Mouse (Mus musculus) myocyte (in vitro differentiated cells): ENCODE data around the gene Tmbim4.

Experiments
- CEBPB ChIP-seq: IDR thresholded peaks from 2 replicates; pipeline ENCODE4 v1.6.1; 2011; ENCODE audit warnings: mild to moderate bottlenecking, moderate library complexity; ENCODE audit not compliant: poor library complexity, insufficient read depth, severe bottlenecking
- E2F4 ChIP-seq: IDR thresholded peaks from one replicate; pipeline ENCODE4 v1.6.1; 2011; ENCODE audit warnings: mild to moderate bottlenecking, control low read depth, moderate library complexity; ENCODE audit not compliant: insufficient read depth
- MAX ChIP-seq: IDR thresholded peaks from one replicate; pipeline ENCODE4 v1.6.1; 2011; ENCODE audit warnings: low read depth, mild to moderate bottlenecking, control low read depth
- MYOD1 ChIP-seq, 3 experiments: IDR thresholded peaks; one replicate each; pipeline ENCODE4 v1.6.1; 2011; ENCODE audit warnings: control low read depth in 2 of 3, low read depth in 2 of 3, mild to moderate bottlenecking in 2 of 3, moderate library complexity in 1 of 3; ENCODE audit not compliant: insufficient read length in 2 of 3, control insufficient read depth in 1 of 3
- MYOG ChIP-seq, 3 experiments: IDR thresholded peaks; one replicate each; pipeline ENCODE4 v1.6.1; 2011; ENCODE audit warnings: control low read depth in 2 of 3, low read depth in 2 of 3, mild to moderate bottlenecking in 2 of 3; ENCODE audit not compliant: insufficient read length in 2 of 3, control insufficient read depth in 1 of 3, insufficient read depth in 1 of 3
- POLR2A ChIP-seq: IDR thresholded peaks from one replicate; pipeline ENCODE4 v1.6.1; 2011; ENCODE audit warnings: low read depth, mild to moderate bottlenecking, control low read depth, moderate library complexity; ENCODE audit not compliant: insufficient read length
- POLR2AphosphoS2 ChIP-seq: IDR thresholded peaks from one replicate; pipeline ENCODE4 v1.6.1; 2011; ENCODE audit warnings: low read depth, control low read depth; ENCODE audit not compliant: insufficient read length
- TCF12 ChIP-seq: IDR thresholded peaks from one replicate; pipeline ENCODE4 v1.6.1; 2011; ENCODE audit warnings: mild to moderate bottlenecking, control low read depth; ENCODE audit not compliant: poor library complexity, insufficient read depth, severe bottlenecking
- TCF3 ChIP-seq: IDR thresholded peaks from one replicate; pipeline ENCODE4 v1.6.1; 2011; ENCODE audit warnings: low read depth, control low read depth; ENCODE audit not compliant: insufficient read length
- USF1 ChIP-seq: IDR thresholded peaks from one replicate; pipeline ENCODE4 v1.6.1; 2011; ENCODE audit warnings: low read depth, mild to moderate bottlenecking, control low read depth, moderate library complexity

DNA sequence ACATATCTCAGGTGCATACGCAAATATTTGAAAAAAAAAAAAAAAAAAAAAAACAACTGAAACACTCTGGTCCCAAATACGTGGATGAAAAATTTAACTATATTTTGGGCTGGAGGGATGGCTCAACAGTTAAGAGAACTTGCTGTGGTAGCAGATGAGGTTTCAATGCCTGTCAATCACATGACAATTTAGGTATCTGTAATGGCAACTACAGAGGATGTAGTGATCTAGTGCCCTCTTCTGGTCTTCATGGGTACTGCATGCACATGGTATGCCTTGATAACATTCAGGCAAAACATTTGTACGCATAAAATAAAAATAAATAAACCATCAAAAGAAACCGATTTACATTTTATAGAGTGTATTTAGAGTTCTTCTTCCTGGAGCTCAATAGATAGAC, 69.4 kb downstream of the Tmbim4 start:
- no peak for TF ChIP-seq TCF12
- TF ChIP-seq E2F4 = no peak
- TF ChIP-seq POLR2AphosphoS2 = no peak
- TF ChIP-seq POLR2A = no peak
- no peak for TF ChIP-seq MAX
- no peak for TF ChIP-seq CEBPB
- no peak for TF ChIP-seq MYOG (IDR thresholded peaks at IDR 0.05; ENCODE audit: control insufficient read depth in 1 of 3, insufficient read depth in 1 of 3, insufficient read length in 2 of 3, low read depth in 2 of 3)
- no peak for TF ChIP-seq USF1
- no peak for TF ChIP-seq TCF3
- no peak for TF ChIP-seq MYOD1 (IDR thresholded peaks at IDR 0.05; ENCODE audit: control insufficient read depth in 1 of 3, insufficient read length in 2 of 3, low read depth in 2 of 3)
